Mouse (Mus musculus) cerebellum, adult 11-12 months (tissue): ENCODE data around the gene 4933407L21Rik.
A peak's percentile ranks its signal among the peaks of the same experiment; 100 is the strongest.

ENCODE experiments used
- DNase-seq: peaks from one replicate; pipeline ENCODE4 v3.0.0; 2022

Gene 4933407L21Rik

DNA sequence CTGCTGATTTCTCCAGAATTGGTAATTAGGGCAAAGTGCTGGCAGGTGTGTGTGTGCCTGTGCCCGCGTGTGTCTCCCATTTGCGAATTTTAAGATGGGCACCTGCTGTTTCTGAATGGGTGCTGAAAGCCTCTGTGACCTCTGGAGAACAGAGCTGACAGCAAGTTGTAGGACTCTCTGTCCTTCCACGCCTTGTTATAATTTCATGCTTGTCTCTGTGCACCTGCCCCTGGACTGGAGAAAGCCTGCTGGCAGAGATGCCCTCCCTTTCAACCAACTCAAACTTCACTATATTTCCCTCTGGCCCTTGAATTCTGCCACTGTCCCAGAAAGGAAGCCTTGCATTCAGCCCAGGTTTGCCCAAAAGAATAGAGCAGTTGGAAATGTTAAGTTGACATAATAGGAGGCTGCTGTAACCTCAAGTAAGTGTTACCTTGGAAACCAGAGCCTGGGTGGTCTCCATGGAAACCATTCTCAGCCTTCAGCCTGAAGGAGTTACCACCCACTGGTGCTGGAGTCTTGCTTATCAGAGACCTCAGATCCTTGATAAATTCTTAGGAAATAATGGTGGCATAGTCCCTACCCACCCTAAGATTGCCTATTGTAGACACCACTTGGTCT lies 11.3 kb upstream of the 4933407L21Rik start:
- DNase-seq, result no peak

DNA sequence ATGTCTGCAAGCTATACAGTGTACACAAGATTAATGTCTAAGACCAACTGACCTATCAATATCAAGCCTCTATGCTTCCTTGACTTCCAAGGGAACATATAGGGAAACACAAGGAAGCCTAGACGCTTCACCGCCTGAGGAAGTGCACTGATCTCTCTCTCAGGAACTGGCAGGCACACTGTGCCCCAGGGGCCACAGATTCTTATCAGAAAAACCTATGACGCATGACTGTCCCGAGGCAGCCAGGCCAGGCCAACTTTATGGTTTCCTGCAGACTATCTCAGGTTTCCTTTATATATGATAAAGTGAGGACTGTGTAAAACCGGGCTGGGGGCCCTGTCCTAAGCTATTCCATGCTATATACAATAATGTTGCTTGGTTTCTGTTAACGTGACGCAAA lies 8.7 kb upstream of the 4933407L21Rik start:
- DNase-seq, result no peak

DNA sequence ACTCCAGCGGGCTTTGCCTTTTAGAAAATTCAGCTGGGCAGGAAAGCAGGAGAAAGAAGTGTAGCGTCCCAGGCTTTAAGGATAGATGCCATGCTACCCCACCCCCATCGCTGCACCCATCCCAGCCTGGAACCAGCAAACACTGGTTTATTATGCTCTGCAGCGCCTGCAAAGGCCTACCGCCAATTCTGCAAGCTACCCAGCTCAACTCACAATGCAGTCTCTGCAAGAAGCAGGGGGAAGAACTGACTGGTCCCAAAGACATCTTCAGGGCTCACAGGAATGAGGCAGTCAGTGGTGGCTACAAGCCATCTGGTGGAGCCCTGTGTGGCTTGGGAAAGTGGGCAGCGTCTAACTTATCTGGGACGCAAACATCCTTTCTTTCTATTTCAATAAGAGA lies 6.6 kb upstream of the 4933407L21Rik start:
- peak; percentile 47 for DNase-seq

DNA sequence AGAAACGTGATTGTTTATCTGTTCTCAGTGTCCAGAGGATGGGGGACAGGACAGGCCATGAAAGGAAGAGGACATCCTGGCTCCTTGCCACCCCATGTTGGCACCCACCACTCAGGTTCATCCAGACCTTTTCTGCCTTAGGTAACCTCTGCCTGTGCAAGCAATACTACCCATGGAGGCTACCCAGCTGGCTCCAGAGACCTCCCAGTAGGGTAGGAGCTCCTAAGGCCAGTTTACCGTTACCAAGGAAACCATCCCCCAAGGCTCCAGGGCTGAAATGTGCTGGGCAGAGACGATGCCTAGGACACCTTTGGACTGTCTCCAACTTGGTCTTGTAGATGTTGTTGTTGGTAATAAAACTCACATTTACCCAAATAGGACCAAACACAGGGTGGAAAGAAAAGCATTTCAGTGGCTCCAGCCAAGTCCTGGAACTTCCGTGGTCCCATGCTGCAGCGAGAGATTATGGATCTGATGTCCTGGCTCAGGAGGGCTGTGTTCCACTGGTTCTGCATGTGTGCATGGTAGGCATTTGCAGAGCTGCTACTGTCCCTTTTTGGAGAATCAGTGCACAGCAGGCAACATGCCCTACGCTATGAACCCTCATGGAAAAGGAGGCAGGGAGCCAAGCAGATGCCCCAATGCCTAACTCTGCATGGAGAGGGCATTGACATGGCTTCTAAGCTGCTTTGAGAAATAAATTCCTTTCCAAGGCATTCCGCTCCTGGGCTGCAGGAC lies 6.0 kb upstream of the 4933407L21Rik start:
- peak; percentile 31 for DNase-seq

DNA sequence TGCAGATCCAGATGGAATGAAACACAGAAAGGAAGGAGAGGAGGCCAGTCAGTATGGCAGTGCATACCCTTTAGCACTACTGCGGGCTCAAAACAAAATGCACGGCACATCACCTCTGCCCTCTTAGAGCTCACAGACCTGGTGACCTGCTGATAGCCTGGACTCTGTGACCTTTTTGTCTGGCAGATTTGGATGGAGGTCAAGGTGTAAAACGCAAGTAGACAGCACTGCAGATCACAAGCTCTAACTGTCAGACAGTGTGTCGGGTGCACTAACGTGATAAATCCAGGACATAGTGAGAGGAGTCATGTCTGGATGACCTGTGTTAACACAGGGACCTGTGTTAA lies 5.4 kb upstream of the 4933407L21Rik start:
- DNase-seq, result no peak

DNA sequence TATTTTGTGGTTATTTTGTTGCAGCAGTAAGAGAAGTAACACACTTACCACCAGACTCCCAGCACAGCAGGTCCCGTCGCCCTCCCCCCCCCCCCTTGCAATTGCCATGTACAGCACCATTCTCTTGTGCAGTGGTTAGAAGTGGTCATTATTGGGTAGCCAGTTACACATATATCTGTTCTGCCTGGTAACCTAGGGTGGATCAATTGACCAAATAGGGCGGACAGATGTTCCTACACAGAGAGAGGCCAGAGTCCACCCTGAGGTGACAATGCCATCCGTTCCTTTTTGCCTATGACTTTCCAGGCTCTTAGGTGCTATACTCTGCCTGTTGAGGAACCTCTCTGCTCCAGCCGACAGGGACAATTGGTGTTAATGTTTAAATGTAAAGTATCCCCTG lies 3.1 kb upstream of the 4933407L21Rik start:
- DNase-seq, result no peak

DNA sequence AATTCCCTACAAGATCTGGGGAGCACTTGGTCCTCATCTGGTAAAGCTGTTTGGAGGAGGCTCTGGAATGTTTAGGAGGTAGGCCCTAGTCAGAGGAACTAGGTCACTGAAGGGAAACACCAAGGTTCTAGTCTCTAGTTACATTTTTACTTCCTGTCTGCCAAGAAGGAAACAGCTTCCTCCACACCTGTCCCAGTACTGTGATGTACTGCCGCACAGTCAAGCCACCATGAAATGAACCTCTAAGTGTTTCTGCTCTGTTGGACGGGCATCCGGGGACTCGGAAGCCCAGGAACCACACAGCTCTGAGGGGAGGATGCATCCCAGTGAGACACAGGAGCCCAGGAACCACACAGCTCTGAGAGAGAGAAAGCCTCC lies 394 bp downstream of the 4933407L21Rik start:
- no peak for DNase-seq

DNA sequence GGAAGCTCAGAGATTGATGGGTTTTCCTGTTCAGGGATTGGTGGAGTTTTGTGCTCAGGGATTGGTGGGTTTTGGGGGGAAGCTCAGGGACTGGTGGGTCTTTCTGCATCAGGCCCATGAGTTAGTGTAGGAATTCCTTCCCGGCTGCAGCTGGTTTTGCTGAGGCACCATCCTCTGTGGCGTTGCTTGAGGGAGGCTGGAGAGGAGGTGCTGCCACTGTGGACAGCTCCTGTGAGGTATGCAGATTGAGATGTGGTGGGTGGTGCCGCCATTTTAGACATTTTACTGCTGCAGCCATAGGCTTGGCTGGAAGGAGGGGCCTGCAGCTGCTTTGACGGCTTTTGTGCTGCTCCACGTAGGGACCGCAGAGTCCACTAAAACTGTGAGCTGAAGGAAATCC lies 1.1 kb downstream of the 4933407L21Rik start:
- no peak for DNase-seq

DNA sequence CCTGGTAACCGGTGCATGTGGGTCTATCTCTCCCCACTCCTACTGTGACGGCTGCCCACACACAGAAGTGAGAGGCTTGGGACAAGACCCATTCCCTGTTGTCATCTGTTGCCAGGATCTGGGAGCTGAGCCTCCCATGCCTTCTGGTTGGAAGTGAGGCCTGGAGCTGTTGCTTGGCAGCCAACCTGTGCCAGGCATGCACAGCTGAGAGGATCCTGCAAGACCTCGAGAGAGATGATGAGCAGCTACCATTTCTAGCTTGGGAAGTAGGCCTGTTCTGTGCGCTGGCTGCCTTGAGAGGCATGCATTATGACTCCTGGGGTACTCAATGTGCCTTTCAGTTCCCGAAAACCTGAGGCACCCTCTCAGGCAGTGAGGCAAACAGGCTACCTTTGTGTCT lies 2.9 kb downstream of the 4933407L21Rik start:
- no peak for DNase-seq

DNA sequence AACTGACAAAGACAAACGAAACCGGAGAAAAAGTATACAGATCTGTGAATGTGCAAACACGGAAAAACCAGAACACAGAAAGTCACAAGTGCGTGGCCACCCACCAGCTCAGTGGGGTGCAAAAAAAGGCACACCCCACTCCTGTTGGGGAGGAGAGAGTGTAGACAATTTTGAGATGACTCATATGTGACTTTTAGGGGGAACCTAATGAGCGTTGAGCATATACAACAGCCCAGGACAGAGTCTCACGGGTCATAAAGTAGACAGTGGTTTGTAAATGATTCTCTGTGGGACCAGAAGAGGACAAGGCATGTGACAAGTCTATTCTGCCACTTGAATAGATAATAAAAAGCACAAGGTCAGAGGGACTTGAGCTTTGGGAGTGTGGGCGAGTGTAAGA lies 4.9 kb downstream of the 4933407L21Rik start:
- no peak for DNase-seq

DNA sequence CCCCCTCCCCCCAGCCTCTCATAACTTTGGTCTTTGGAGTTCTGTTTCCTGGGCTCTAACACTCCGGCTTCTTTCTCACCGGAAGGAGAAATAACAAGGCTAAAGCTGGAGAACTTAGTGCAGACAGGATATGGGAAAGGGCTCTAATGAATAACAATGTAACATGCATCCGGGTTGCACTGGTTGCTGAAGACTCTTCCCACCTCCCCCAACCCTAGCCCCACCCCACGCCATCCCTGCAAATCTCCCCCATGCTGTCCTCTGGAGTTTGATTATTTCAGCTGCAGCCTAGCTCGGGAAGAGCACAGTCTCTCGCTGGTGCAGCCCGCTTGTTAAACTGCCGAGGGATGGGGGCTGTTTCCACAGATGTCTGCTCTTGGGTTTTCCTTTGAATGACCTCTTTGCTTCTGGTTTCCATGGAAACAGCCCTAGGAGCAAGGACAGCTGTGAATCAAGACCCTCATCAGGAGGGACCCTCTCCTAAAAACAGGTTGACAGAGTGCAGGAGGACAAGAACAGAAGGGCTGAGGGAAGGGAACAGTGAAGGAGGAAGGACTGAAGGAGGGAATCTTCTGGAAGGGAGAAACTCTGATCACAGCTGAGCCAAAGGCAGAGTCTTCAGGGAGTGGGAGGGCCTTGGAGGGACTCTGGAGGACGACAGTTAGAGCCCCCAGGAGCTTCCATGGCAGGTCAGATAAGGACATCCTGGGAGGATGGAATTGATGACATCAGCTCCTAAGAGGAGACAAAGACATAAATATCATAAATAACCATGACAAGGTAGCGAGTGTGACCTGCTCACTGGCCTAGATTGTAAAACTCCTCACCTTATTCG lies 5.6 kb downstream of the 4933407L21Rik start:
- no peak for DNase-seq

DNA sequence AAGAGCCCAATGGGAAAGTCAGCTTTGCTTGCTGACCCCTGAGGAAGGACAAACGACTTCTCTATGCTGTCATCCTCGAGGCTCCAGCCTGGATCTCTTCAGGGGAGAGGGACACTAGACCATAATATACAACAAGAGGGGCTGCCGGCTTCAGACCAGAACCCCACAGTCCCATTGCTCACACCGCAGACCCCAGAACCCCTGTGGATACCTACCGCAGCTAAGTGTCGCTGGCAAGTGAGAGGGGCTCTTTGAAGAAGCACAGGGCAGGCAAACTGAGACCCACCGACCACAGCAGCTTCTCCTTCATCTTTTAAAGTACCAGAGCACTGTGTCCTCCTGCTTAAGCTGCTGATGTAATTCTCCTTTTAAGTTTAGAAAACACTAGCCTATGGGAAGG lies 6.3 kb downstream of the 4933407L21Rik start:
- no peak for DNase-seq

DNA sequence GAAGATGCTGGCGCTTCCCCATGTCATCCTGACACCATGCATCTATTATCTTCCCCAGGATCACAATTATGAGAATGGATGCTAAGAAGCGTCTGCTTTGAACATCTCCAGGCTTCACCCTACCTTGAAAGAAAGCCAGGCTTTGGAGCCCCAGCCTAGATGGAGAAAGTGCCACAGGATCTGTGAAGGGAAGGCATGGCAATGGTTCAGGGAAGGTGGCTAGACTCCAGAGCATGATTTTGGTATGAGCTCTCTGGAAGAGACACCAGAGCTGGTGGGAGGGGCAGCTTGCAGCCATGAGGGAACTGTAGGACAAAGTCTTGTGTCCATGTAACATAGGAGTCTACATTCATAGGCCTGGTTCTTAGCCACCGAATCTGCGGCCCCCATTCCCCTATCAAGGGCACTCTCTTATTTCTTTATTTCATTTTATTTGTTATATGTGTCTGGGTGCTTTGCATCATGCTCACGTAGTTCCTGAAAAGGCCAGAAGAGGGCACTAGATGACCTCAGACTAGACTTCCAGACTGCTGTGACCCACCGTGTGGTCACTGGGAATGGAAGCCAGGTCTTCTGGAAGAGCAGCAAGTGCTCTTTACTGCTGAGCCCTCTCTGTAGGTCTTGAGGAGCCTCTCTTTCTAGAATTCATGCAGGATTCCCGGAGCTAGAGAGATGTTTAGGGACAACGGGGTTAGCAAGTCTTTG lies 7.0 kb downstream of the 4933407L21Rik start:
- DNase-seq, result peak; percentile 27

DNA sequence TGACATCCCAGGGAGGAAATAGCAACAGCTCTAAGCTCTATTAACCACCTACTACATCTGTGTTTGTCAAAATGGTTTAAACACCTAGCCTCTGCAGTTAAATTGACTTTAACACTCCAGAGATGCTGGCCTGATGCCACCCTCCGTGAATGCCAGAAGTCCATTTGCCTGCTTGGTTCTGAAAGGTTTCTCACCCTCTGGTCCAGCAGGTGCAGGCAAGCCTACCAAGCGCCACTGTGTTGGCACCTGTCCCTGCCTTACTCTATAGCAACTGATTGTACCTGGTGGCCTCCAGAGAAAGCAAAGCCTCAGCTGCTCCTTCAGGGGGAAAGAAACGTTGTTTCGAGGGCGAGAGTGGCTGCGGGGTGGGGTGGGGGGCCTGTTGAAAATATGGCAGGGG lies 8.0 kb downstream of the 4933407L21Rik start:
- DNase-seq, result no peak

DNA sequence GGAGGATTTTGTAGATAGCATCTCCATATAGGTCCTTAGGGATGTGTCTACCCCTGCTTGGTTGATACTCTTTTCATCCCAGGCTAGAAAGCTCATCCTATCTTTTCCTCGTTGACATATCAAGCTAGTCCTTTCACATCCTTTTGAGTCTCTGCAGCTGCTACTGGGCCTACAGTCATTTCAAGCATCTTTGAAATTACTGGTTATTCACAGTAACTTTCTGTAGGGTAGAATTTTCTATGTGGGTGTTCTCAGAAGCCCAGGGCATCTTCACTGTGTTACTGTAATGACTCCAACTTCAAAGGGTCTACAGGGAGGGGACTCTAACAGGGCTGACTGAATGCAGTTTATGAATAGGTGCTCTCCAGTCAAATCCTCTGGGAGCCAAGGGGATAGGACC lies 9.0 kb downstream of the 4933407L21Rik start:
- no peak for DNase-seq

DNA sequence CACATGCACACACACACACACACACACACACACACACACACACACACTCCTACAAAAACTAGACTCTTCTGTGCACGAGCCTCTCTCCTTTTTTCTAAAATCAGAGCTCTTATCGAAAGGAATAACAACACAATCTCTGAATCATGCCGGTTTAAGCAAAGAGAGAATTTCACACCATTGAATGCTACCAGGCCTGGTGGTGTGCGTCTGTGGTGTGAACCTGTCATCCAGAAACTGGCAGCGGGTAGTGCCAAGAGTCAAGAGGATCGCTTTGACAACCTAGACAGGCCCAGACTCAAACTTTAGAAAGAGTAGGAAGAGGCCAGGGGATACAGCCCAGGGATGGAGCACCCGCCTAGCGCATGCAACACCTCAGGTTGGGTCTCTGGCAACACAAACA lies 14.0 kb downstream of the 4933407L21Rik start:
- DNase-seq, result no peak

DNA sequence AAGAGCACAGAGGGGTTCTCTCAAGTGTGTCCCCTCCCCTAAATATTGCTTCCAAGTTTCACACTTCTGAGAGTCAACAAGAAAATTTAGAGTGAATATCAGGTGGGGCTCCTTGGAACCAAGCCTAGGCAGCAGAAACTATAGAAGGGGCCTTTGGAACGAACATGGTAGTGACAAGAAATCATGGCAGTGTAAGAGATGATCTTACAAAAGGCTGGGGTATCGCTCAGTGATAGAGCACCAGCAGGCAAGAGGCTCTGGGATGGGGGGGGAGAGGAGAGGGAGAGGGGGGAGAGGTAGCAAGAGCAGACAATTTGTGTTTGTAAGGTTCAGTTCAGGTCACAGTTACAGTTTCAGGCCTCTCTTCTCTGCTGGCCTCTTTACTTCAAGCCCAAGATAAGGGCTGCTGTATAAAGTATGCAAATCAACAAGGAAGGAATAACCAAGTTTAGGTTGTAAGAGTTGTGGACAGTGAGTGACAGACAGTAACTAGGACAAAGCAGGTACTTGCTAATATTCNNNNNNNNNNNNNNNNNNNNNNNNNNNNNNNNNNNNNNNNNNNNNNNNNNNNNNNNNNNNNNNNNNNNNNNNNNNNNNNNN lies 20.9 kb downstream of the 4933407L21Rik start:
- no peak for DNase-seq

DNA sequence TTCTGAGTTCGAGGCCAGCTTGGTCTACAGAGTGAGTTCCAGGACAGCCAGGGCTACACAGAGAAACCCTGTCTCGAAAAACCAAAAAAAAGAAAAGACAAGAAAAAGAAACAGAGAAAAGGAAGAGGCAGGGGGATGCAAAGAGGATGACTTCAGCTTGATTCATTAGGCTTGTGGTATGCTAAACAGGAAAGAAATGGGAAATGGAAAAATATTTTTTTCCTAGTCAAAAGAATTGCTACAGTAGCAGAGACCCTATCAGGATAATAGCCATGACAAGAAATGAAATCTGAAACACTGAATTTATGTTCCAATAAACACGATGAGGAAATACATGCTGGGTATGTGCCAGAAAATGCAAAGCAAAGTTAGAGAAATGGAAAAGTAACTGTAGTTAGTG lies 26.9 kb downstream of the 4933407L21Rik start:
- DNase-seq, result no peak

DNA sequence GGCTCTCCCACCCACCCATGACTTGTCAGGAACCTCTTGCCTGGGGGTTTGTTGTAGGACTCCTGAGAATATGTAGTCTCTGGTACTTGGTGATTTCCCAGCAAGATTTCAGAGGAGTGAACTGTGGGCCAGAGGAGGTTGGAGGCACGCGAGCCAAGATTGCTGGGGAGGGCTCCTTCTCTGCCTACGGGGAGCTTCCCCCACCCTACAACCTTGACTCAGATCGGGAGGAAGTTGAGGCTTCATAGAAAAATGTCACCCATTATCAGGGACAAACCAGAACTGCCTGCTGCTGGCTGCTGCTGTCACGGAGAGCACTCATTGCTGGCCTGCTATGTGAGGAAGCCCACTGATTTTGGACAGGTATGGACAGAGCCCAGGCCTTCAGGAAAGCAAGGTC lies 29.0 kb downstream of the 4933407L21Rik start:
- DNase-seq, result no peak

DNA sequence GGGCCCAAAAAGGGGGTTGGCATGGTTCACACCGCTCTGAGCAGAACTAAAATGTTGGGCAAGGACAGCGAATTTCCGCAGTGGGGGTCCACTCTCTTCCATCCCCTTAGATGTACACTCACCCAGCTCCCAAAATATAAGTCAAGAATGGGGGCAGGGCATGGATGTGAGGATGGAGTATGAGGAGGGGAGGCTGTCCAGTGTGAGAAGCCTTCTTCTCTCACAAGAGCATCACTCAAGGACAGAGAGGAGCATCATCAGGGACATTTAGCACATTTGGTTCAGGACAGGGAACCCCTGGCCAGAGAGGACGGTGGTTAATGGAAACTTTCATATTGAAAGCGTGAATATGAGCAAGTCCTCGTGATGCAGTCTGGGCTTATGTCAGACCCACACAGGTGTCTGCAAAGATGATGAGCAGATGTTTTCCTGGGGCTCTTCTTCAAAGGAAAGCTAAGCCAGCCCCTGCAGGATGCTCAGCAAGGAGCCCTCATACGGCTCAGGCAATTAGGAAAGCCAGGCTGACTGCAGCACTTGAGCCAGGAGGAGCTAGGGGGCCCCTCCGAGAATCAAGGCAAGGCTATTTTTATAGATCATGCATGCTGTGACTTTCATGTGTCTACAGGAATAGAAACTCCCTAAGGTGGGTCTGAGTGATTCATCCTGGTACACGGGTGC lies 29.8 kb downstream of the 4933407L21Rik start:
- no peak for DNase-seq

DNA sequence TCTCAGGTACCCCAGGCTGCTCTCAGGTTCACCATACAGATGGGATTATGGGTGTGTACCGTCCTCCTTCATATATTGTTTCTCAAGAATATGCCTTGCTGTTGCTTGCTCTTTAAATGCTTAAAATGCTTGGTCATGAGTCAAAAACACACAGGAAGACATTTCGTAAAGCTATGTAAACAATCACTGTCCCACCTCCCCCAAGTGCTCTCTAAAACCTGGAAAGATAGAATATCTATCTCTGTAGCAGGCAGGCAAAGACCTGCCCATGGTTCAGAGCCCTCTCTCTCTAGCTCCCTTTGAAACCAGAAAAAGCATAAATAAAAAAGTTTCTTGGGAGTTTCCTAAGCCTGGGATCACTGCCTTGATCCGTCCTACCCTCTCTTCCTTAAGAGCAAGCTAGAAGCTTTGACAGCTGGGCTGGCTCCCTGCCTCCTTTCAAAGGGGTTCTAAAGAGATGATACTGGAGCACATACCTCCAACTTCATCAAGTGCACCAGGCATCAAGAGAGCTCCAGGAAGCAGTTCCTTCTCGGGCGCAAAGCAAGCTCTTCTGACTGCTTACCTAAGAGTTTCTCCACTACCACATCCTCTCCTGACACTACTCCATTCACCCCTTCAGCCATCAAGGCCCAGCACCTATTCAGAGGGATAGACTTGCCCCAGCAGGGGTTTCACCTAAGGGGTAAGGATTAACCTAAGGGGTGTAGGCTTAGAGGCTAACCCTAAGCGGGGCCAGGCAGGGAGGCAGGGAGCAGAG lies 31.0 kb downstream of the 4933407L21Rik start:
- no peak for DNase-seq

DNA sequence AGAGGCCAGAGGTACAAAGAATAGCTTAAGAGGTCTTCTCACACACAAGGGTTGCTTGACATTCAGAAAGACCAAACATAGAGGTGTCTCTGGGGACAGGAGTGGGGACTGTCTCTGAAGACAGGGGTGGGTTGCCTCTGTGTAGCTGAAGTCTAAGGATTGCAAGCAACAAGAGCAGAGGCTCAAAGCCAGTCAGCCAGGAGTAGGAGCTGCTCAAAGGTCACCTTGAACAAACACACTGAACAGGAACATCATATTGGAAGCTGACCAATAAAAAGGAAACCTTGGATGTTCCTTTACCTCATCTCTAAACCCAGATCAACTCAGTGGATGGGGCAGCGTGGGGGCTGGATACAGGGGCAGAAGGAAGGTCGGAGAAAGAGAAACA lies 31.6 kb downstream of the 4933407L21Rik start:
- no peak for DNase-seq
